Mouse (Mus musculus): ENCODE data around the gene Rad9a.

DNA sequence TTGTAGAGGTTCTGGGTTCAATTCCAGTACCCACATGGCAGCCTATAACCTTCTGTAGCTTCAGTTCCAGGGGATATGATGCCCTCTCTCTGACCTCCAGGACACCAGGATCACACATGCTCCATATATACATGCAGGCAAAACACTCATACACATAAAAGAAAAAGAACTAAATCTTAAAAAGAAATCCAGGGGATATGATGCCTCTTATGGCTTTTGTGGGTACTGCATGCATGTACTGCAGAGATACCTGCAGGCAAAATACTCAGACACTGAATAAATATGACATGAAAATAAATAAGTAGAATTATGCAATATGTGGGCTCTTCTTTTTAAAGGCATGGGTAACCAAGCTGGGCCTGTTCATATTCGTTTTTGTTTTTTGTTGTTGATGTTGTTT, 45.5 kb upstream of the Rad9a start:
- TF ChIP-seq EP300 (optimal IDR thresholded peaks at IDR 0.05) (no peak), CTCF (IDR thresholded peaks at IDR 0.05; ENCODE audit: low read depth) (peak; percentile 52)

Measured in stomach, postnatal 0 days (tissue).